Mouse (Mus musculus): ENCODE measurements around the gene Cisd3. TPM values are rescaled to one million over a fixed set of nuclear protein-coding genes. Genes with fewer than 3 reads are reported as not detected.
"Not testable (repeated sequence)": the region's sequence is repeated elsewhere in the genome, so short reads cannot be mapped to it uniquely, and the experiment has no call there.

Cisd3 gene
- polyA plus RNA-seq (2015; fragmentation: Nextera tagmentation; extraction: Ambion mirVana) = 47.3 and 53.1 TPM in 2 replicates

DNA sequence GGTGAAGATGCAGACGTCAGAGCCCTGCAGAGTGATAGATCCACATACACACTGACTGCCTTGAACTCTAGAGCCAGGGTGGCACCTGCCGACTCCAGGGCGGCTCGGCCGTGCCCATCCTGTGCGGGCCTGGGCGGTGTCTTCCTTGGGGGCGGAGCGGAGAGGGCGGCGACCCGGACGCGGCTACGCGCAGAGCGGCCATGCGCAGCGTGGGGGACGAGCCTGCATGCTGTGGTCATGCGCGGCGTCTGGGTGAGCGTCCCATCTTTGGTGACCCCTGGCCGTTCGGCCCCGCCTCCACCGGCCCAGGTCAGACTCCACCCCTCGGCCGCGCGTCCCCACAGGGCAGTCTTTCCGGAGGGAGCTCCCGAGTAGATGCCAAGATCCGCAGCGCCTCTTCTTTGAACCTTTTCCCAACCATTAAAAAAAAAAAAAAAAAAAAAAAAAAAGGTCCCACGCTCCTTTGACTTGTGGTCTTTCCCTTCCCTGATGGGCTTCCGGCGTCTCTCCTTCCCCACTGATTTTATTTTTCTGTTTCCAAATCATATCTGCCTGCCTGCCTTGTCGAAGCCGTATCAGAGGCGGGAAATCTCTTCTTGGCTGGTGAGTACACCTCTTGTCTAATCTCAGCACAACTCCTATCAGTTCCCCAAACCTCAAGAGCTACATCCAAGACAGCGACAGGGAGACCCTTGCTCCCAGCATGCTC is at the start of gene Cisd3:
Cisd3 (plus strand) TSS at position 214 of the 709 bp plus-strand sequence.
- Histone ChIP-seq H3K9ac (replicated peaks; ENCODE audit: low read length) (peak within 1 kb of the TSS; percentile 49), H3K27ac (ENCODE audit: low read length) (peak within 1 kb of the TSS; percentile 65), H3K4me3 (ENCODE audit: low read length) (peak within 1 kb of the TSS; percentile 42), H3K4me2 (replicated peaks; ENCODE audit: low read depth, low read length) (peak within 1 kb of the TSS; percentile 58), H3K36me3 (ENCODE audit: insufficient read depth, low read length) (peaks cover 39% of the 10 kb centered on the region), H3K9me3 (ENCODE audit: low read length) (no peaks in the 10 kb centered on the region), H3K4me1 (ENCODE audit: insufficient read depth, low read length) (peaks cover 39% of the 10 kb centered on the region), H3K27me3 (ENCODE audit: insufficient read depth, low read length) (no peaks in the 10 kb centered on the region)
- ATAC-seq (ENCODE audit: low FRiP score, low TSS enrichment) = peak; percentile 91
- WGBS = under 1% methylated on average over 42 of the region's 43 CpGs

DNA sequence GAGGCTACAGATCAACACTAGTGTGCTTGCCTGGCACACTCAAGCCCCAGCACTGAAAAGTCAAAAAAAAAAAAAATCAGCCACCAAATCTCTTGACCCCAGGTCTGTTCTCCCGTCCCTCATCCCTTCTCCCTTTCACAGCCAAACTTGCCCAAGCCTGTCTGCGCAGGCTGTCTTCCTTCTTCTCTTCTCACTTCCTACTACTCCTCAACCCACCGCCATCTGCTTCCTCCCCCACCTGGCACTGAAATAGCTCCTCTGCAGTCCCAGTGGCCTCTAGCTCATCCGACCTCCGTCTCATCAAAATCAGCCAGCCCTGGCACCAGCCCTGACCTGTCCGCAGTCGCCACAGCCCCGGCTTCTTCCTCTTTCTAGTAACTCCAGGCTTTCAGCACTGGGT is 44.0 kb upstream of the Cisd3 start:
- Histone ChIP-seq H3K4me3 (ENCODE audit: low read length) (no peak overlapping the region), H3K36me3 (ENCODE audit: insufficient read depth, low read length) (no peaks in the 10 kb centered on the region), H3K4me2 (replicated peaks; ENCODE audit: low read depth, low read length) (no peak overlapping the region), H3K27ac (ENCODE audit: low read length) (no peak overlapping the region), H3K9me3 (ENCODE audit: low read length) (no peaks in the 10 kb centered on the region), H3K27me3 (ENCODE audit: insufficient read depth, low read length) (no peaks in the 10 kb centered on the region), H3K9ac (replicated peaks; ENCODE audit: low read length) (no peak overlapping the region), H3K4me1 (ENCODE audit: insufficient read depth, low read length) (no peaks in the 10 kb centered on the region)
- WGBS = 43% methylated on average over 8 of the region's 8 CpGs
- no peak for ATAC-seq (ENCODE audit: low FRiP score, low TSS enrichment)

DNA sequence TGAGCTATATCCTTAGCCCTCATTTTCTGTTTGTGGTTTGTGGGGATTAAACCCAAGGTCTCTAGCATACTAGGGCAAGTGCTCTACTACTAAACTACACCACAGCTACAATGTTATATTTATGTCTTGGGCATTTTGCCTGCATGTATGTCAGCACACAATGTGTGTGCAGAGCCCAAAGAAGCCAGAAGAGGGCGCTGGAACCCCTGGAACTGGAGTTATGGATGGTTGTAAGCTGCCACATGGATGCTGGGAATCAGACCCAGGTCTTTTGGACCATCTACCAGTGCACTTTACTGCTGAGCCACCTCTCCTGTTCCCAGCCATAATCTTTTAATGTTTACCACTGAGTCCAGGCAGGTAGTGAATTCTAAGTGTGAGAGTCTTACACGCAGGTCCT is 42.9 kb upstream of the Cisd3 start:
- H3K27me3 ChIP-seq (ENCODE audit: insufficient read depth, low read length) = no peaks in the 10 kb centered on the region
- no peaks in the 10 kb centered on the region for H3K4me1 ChIP-seq (ENCODE audit: insufficient read depth, low read length)
- H3K27ac ChIP-seq (ENCODE audit: low read length) = no peak overlapping the region
- H3K4me2 ChIP-seq (replicated peaks; ENCODE audit: low read depth, low read length) = no peak overlapping the region
- no peak overlapping the region for H3K4me3 ChIP-seq (ENCODE audit: low read length)
- 51% methylated on average over 2 of the region's 2 CpGs for WGBS
- H3K9ac ChIP-seq (replicated peaks; ENCODE audit: low read length) = no peak overlapping the region
- no peak for ATAC-seq (ENCODE audit: low FRiP score, low TSS enrichment)
- H3K9me3 ChIP-seq (ENCODE audit: low read length) = no peaks in the 10 kb centered on the region
- no peaks in the 10 kb centered on the region for H3K36me3 ChIP-seq (ENCODE audit: insufficient read depth, low read length)

DNA sequence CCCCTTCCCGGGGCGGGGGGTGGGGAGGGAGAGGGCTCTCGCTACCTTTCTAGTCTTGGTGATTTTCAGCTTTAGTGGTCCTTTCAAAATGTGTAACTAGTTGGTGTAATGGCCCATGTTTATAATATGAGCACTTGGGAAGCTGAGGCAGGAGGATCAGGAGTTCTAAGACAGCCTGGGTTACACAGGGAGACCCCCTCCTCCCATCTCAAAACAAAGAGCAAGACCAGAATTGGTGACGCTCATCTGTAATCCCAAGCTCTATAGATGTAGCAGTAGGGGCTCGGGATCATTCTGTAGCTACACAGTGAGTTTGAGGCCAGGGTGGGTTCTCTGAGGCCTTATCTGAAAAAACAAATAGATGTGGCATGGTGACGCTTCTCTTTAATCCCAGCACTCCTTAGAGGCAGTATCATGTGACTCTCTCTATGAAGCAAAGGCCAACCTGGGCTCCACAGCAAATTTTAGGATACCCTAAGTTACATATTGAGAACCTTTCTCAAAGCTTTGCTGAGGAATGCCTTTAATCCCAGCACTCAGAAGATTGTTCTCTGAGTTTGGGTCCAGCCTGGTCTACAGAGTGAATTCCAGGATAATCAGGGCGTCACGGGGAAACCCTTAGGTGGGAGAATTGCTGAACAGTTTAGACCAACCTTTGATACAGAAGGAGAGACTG is 42.1 kb upstream of the Cisd3 start:
- ATAC-seq (ENCODE audit: low FRiP score, low TSS enrichment) = no peak
- Histone ChIP-seq H3K4me3 (ENCODE audit: low read length) (no peak overlapping the region), H3K4me2 (replicated peaks; ENCODE audit: low read depth, low read length) (no peak overlapping the region), H3K27ac (ENCODE audit: low read length) (no peak overlapping the region), H3K4me1 (ENCODE audit: insufficient read depth, low read length) (no peaks in the 10 kb centered on the region), H3K27me3 (ENCODE audit: insufficient read depth, low read length) (no peaks in the 10 kb centered on the region), H3K36me3 (ENCODE audit: insufficient read depth, low read length) (no peaks in the 10 kb centered on the region), H3K9me3 (ENCODE audit: low read length) (no peaks in the 10 kb centered on the region), H3K9ac (replicated peaks; ENCODE audit: low read length) (no peak overlapping the region)
- WGBS = 78% methylated on average over 8 of the region's 8 CpGs

DNA sequence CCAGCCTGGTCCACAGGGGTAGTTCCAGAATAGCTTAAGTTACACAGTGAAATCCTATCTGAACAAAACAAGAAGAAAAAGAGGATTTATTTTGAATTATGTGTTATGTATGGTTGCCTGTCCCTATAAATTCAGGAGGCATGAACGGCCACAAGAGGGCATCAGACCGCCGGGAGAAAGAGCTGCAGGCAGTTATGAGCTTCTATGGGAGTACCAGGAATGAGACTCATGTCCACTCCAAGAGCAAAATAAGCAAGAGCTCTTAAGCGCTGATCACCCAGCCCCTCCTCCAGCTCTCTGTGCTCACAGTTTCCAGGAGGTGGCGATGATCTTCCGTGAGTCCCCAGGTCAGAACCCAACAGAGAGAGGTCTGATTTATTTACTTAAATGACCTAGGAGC is 40.8 kb upstream of the Cisd3 start:
- Histone ChIP-seq H3K36me3 (ENCODE audit: insufficient read depth, low read length) (no peaks in the 10 kb centered on the region), H3K4me1 (ENCODE audit: insufficient read depth, low read length) (no peaks in the 10 kb centered on the region), H3K4me3 (ENCODE audit: low read length) (no peak overlapping the region), H3K4me2 (replicated peaks; ENCODE audit: low read depth, low read length) (no peak overlapping the region), H3K27ac (ENCODE audit: low read length) (no peak overlapping the region), H3K9ac (replicated peaks; ENCODE audit: low read length) (no peak overlapping the region), H3K9me3 (ENCODE audit: low read length) (no peaks in the 10 kb centered on the region), H3K27me3 (ENCODE audit: insufficient read depth, low read length) (no peaks in the 10 kb centered on the region)
- no peak for ATAC-seq (ENCODE audit: low FRiP score, low TSS enrichment)
- 7% methylated on average over 6 of the region's 6 CpGs for WGBS

DNA sequence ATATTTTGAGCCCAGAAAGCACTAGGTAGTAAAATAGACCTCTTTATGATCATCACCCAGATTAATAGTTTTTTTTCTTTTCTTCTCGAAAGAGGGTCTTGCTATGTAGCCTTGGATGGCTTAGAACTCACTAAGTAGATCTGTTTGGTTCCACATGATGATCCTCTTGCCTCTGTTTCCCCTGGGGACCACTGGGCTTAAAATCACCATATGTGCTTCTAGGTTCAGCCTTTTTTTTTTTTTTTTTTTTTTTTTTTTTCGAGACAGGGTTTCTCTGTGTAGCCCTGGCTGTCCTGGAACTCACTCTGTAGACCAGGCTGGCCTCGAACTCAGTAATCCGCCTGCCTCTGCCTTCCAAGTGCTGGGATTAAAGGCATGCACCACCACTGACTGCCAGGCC is 37.1 kb upstream of the Cisd3 start:
- not testable (repeated sequence) for H3K4me1 ChIP-seq (ENCODE audit: insufficient read depth, low read length); H3K4me2 ChIP-seq (replicated peaks; ENCODE audit: low read depth, low read length); H3K4me3 ChIP-seq (ENCODE audit: low read length); H3K27me3 ChIP-seq (ENCODE audit: insufficient read depth, low read length); ATAC-seq (ENCODE audit: low FRiP score, low TSS enrichment); H3K9me3 ChIP-seq (ENCODE audit: low read length); H3K27ac ChIP-seq (ENCODE audit: low read length); H3K9ac ChIP-seq (replicated peaks; ENCODE audit: low read length); H3K36me3 ChIP-seq (ENCODE audit: insufficient read depth, low read length)
- WGBS = 84% methylated on average over 4 of the region's 4 CpGs

DNA sequence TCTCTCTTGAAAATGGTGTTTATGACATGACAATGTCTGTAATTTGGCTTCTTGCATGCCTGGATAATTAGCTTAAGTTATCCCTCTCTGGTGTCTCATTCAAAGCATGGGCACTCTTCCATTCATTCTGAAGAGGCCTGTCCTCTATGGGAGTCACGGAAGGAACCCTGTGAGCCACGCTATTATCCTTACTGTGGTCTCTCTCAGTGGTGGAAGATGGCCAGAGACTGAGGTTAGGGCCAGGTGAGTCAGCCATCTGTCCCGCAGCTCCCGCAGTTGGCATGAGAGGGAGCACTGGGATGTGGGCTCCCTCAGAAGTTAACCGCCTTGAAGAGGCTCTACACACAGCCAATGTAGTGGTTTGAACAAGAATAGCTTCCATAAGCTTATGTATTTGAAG is 35.3 kb upstream of the Cisd3 start:
- H3K27me3 ChIP-seq (ENCODE audit: insufficient read depth, low read length) = no peaks in the 10 kb centered on the region
- H3K9me3 ChIP-seq (ENCODE audit: low read length) = no peaks in the 10 kb centered on the region
- no peak overlapping the region for H3K27ac ChIP-seq (ENCODE audit: low read length)
- H3K9ac ChIP-seq (replicated peaks; ENCODE audit: low read length) = no peak overlapping the region
- no peak overlapping the region for H3K4me2 ChIP-seq (replicated peaks; ENCODE audit: low read depth, low read length)
- ATAC-seq (ENCODE audit: low FRiP score, low TSS enrichment) = no peak
- H3K4me1 ChIP-seq (ENCODE audit: insufficient read depth, low read length) = no peaks in the 10 kb centered on the region
- H3K36me3 ChIP-seq (ENCODE audit: insufficient read depth, low read length) = no peaks in the 10 kb centered on the region
- WGBS = 59% methylated on average over 5 of the region's 5 CpGs
- no peak overlapping the region for H3K4me3 ChIP-seq (ENCODE audit: low read length)

DNA sequence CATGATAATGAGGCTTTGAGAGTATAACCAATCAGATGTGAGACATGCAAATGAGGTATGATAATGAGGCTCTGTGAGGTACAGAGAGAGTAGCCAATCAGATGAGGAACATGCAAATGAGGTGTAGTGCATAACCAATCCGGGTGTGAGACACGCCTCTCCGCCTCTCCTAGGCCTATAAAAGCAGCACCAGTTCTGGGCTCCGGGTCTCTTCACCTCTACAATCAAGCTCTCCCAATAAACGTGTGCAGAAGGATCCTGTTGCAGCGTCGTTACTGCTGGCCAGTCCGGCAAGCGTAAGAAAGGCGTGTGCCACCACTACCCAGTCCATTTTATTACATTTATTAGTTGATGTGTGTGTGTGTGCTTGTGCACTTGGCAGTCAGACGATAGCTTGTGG is 32.2 kb upstream of the Cisd3 start:
- H3K4me2 ChIP-seq (replicated peaks; ENCODE audit: low read depth, low read length); H3K4me1 ChIP-seq (ENCODE audit: insufficient read depth, low read length); H3K27me3 ChIP-seq (ENCODE audit: insufficient read depth, low read length); H3K9ac ChIP-seq (replicated peaks; ENCODE audit: low read length); ATAC-seq (ENCODE audit: low FRiP score, low TSS enrichment); H3K27ac ChIP-seq (ENCODE audit: low read length); H3K4me3 ChIP-seq (ENCODE audit: low read length); H3K36me3 ChIP-seq (ENCODE audit: insufficient read depth, low read length); H3K9me3 ChIP-seq (ENCODE audit: low read length): not testable (repeated sequence)
- WGBS = 86% methylated on average over 11 of the region's 11 CpGs

DNA sequence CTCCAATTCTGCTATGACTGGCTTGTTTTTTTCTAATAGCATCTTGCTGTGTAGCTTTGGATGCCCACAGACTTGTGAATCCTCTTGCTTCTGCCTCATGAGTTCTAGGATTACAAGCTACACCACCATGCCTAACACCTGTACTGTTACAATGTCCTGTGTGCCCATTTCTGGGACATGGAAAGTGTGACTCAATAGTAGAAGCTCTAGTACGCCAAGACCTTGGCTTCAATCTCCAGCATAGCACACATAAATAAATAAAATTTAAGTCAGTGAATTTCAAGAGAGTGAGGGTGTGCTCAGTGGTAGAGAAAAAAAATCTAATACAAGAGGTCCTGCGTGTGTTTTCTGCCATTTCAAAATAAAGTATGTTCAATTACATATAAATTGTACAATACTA is 31.4 kb upstream of the Cisd3 start:
- no peak for ATAC-seq (ENCODE audit: low FRiP score, low TSS enrichment)
- no peak overlapping the region for H3K4me2 ChIP-seq (replicated peaks; ENCODE audit: low read depth, low read length)
- H3K4me1 ChIP-seq (ENCODE audit: insufficient read depth, low read length) = peaks cover 15% of the 10 kb centered on the region
- no peaks in the 10 kb centered on the region for H3K9me3 ChIP-seq (ENCODE audit: low read length)
- WGBS = 91% methylated on average over 2 of the region's 2 CpGs
- H3K9ac ChIP-seq (replicated peaks; ENCODE audit: low read length) = no peak overlapping the region
- no peaks in the 10 kb centered on the region for H3K36me3 ChIP-seq (ENCODE audit: insufficient read depth, low read length)
- no peak overlapping the region for H3K4me3 ChIP-seq (ENCODE audit: low read length)
- H3K27ac ChIP-seq (ENCODE audit: low read length) = no peak overlapping the region
- H3K27me3 ChIP-seq (ENCODE audit: insufficient read depth, low read length) = no peaks in the 10 kb centered on the region

DNA sequence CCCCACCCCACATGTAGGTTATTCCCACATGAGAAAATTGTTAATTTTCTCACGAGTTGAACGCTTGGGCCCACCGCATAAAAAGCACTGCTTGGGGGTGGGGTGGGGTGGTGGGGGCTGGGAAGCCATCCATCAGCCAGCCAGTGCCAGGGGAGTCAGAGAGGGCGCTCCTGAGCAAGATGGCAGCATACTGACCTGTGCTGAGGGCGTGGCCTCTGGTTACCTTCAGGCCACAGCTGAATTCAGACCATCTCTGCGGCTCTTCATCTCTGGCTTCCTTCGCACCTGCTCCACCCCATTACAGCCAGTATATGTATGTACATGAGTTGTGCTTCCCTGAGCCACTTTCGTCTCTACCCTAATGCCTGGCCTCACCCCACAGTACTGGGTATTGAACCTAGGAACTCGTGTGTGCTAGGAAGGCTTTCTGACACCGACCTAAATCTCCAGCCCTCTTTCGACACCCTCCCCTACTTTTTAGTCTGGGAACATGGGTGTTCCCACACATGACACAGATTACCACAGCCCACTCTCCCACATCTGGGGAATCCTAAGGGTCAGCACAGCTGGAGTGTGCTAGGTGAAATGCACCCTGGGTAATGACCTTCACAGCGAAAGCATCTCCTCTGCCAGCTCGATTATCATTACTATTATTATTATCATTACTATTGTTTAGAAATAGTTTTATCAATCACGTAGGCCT is 29.2 kb upstream of the Cisd3 start:
- ATAC-seq (ENCODE audit: low FRiP score, low TSS enrichment) = no peak
- H3K9me3 ChIP-seq (ENCODE audit: low read length) = no peaks in the 10 kb centered on the region
- no peaks in the 10 kb centered on the region for H3K27me3 ChIP-seq (ENCODE audit: insufficient read depth, low read length)
- no peaks in the 10 kb centered on the region for H3K36me3 ChIP-seq (ENCODE audit: insufficient read depth, low read length)
- no peak overlapping the region for H3K9ac ChIP-seq (replicated peaks; ENCODE audit: low read length)
- H3K4me1 ChIP-seq (ENCODE audit: insufficient read depth, low read length) = peaks cover 30% of the 10 kb centered on the region
- 82% methylated on average over 14 of the region's 14 CpGs for WGBS
- H3K4me3 ChIP-seq (ENCODE audit: low read length) = no peak overlapping the region
- H3K4me2 ChIP-seq (replicated peaks; ENCODE audit: low read depth, low read length) = no peak overlapping the region
- H3K27ac ChIP-seq (ENCODE audit: low read length) = no peak overlapping the region
